Mouse (Mus musculus): ENCODE results near the gene Ndufv1.
A peak's percentile ranks its signal among the peaks of the same experiment; 100 is the strongest.

Gene Ndufv1

DNA sequence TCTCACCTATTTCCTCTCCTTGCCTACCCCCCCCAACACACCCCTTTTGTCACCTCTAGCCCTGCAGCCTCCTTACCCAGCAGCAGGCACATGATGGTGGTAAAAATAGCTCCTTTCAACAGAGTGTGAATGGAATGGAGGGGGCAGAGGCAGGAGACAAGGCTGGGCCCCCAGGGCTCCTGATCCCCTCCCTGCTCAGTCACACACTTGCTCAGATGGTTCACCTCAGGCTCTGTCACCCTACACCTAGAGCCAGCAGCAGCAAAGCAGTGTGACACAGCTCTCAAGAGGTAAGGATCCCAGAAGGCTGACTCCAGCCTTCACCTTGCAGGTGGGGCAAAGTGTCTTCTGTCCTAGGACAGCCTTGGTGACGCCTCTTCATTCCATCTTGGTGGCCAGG is 9.5 kb downstream of the Ndufv1 start, which contains the start of gene Doc2g:
TSS of gene Doc2g (plus strand) at position 202 of the 400 bp plus-strand sequence.
- no peak for DNase-seq (ENCODE audit: low spot score in 2 of 2)

DNA sequence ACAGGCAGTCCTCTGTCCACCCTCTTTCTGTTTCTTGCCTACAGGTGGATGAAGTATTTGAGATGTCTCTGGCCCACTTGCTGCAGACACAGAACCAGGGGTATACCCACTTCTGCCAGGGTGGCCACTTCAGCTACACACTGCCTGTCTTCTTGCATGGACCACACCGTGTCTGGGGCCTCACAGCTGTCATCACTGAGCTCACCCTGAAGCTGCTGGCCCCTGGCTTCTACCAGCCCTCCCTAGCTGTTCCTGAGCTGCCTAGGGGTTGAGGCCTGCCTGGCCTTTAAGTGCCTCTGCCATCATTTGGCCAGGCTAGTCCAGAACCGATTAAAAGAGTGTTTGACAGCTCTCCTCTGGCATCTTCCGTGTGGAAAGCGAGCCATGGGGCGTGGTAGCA is 10.9 kb downstream of the Ndufv1 start:
- no peak for DNase-seq (ENCODE audit: low spot score in 2 of 2)

DNA sequence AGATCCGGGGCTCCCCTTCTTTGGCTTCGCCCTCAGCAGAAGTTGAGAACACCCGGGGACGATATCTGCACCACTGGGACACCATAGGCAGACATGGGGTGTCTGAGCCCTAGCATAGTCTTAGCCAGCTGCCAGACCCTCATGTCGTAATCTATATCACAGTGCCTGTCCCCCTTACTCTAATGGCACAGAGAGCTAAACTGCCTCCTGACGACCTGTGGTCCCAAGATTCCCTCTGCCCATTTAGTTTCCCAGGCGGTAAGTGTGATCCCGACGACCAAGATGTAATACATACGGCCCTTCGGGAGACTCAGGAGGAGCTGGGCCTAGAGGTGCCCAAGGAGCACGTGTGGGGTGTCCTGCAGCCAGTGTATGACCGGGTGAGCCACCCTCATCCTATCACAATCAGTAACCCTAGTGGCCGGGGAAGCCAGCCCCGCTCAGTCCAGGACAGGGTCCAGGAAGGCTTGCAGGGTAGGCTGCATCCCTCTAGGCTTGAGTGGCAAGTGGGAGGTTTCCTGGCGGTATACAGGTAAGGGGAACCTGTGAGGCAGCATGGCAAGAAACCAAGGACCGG is 11.6 kb downstream of the Ndufv1 start:
- DNase-seq (ENCODE audit: low spot score in 2 of 2): no peak

DNA sequence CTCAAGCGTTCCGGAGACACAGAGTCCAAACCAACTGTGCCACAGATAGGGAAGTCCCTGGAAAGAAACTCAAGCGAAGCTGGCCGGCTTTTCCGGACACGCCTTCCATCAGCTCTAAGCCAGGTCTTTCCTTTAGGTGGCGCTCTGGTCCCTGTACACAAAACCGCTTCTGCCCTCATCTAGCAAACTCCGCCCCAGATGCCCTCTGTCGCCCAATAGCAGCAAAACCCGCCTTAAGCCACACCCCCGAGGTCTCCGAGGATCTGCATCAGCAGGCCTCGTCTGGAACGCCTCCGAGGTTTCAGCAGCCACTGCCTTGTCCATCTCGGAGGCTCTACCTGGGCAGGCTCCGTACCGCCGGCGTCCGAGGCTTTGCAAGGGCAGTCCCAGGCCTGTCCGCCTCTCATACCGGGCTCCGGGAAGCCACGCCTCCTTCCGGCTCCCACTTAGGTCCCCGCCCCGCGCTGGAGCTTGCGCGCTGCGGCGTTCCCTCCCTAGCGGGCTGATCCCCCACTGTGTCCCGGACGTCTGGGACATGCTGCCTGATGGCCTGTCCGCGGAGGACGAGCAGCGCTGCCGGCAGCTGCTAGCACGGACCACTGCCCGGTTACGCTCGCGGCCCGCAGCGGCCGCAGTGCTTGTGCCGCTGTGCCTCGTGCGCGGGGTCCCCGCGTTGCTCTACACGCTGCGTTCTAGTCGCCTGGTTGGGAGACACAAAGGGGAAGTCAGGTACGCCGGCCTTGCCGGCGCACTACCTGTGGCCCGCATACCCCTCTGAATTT is 12.3 kb downstream of the Ndufv1 start, which contains the start of the genes Nudt8 and Gm49405:
TSS of gene Nudt8 (plus strand) at position 462 of the 782 bp plus-strand sequence.
TSS of gene Gm49405 (plus strand) at position 508 of the 782 bp plus-strand sequence.
- peak; percentile 96 to 97 for DNase-seq (ENCODE audit: low spot score in 2 of 2)

DNA sequence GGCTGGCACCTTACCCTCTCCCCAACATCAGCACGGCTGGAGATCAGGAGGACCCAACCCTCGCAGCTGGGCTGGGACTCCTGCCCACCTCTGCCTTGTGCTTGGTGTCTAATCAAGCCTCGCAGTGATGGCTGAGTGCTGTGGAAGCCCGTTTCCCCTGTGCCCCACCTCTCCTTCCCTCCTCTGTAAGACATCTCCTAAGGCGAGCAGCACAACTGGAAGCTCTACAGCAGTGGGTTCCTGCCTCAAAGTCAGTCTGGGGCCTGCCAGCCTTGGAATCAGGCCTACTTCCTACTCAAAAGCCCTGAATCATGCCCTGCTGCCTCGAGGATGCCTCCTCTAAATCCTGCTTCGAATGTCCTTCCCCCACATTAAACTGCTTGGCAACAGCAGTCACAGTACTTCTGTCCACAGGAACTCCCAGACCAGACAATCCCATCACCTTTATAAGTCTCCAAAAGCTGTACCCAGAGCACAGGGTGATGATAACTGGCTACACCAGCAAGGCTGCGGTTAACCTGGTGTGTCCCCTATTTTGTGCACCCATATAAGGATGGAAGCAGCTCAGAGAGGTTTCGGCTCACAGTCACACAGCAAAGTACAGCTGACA is 13.4 kb downstream of the Ndufv1 start:
- no peak for DNase-seq (ENCODE audit: low spot score in 2 of 2)

DNA sequence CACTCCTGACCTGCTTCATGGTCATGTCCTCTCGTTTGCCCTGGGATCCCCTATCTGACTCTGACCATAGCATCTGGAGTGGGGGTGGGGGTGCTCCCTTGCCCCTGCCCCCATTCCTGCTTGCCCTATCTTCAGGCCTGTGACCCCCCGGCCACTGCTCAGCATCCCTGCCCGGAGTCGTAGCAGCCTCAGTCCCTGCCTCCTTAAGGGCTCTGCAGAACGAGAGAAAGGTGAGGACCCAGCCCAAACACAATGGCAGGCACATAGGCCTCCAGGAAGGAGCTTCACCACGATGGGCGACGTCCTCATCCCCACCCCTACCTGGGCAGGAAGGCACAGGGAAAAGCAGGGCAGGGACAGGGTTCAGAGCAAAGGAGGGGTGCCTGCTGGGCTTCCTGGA is 14.3 kb downstream of the Ndufv1 start:
- no peak for DNase-seq (ENCODE audit: low spot score in 2 of 2)

DNA sequence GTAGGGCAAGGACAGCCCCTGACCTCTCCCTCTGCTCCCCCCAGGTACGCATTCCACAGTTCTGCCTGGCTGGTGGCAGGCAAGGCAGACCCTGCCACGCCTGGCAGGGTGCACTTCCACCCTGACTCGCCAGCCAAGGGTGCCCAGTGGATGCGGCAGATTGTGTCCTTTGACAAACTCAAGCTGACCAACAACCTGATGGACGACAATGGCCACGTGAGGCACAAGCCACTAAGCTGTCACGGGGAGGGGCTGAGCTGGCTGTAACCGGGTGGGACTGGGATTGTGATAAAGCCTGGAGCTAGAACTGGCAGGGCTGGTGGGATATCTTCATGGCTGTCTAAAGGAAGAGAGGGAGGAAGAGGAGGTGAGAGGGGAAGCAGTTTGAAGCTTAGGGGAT is 15.4 kb downstream of the Ndufv1 start:
- DNase-seq (ENCODE audit: low spot score in 2 of 2): no peak

DNA sequence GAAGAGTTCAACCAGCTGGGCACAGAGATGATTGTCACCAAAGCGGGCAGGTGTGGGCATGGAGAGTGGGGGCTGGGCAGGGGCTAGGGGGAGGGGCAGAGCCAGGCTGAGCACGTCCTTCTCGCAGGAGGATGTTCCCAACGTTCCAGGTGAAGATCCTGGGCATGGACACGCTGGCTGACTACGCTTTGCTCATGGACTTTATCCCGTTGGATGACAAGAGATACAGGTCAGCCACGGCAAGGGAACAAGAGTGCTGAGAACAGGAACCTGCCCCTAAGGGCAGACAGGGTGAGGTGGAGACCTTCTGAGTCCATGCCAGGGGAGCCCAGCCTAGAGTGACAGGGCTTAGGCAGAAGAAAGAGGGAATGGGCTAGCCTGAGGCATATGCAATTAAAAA is 15.9 kb downstream of the Ndufv1 start:
- DNase-seq (ENCODE audit: low spot score in 2 of 2): no peak

DNA sequence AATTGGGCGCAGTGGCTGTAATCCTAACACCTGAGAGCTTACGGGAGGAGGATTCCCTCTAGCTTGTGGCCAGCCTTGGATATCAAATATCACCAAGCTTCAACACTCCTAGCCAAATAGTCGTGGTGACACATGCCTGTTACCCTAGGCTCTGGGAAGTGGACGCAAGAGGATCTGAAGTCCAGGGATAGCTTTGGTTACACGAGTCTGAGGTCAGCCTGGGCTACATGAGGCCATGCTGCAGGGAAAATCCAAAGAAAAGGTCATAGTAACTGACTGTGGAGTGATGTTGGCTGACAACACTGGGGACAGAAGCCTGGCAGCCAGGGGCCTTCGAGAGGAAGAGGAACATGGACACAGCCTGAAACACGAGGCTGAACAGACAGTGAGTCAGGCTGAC is 16.5 kb downstream of the Ndufv1 start:
- no peak for DNase-seq (ENCODE audit: low spot score in 2 of 2)

DNA sequence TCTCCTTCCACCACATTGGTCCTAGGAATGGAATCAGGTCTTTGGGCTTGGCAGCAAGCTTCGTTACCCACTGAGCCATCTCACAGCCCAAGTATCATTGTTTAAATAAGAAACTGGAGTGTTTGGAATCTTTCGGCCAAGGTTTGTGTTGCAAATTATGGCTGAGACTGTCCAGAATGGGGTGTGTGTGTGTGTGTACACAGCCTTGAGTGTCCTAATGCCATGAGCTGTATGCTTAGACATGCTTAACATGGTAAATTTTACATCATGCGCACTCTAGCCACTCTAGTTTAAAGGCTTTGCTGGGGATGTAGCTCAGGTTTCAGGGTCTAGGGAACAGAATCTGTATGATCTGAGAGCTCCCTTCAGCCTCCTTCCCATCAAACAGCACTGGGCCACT is 17.1 kb downstream of the Ndufv1 start:
- DNase-seq (ENCODE audit: low spot score in 2 of 2): no peak

DNA sequence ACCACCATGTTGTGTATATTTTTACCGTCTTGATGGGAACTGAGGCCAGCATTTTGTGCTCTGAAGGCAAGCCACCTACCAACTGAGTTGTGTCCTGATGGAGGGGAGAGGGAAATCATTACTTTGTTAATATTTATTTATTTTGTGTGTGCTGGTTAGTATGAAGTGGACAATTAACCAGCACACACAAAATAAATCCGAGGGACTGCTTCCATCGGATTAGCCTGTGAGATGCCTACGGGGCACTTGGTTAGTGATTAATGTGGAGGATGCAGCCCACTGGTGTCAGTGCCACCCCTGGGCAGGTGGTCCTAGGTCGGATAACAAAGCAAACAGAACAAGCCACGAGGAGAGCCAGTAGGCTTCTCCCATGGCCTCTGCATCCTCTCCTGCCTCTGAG is 17.7 kb downstream of the Ndufv1 start:
- DNase-seq (ENCODE audit: low spot score in 2 of 2): no peak

DNA sequence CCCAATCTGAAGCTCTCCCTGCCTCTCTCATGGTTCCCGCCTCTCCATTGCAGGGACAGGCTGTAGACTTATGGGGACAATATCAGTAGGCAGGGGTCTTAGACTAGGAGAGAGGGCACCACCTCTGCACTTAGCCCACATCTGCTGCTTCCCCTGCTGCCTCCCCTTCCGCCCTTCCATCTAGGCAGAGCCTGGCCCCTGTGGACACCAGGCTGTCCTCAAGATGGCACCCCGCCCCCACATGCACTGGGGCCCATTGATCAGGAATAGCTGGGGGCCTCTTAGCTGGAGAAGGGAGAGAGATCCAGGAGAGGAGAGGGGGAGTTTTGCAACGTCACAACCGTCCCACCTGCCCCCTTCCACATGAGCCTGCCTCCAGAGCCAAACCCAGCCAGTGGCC is 20.2 kb downstream of the Ndufv1 start, which contains the start of gene Tbx10:
TSS of gene Tbx10 (plus strand) at position 337 of the 400 bp plus-strand sequence.
- DNase-seq (ENCODE audit: low spot score in 2 of 2): no peak

DNA sequence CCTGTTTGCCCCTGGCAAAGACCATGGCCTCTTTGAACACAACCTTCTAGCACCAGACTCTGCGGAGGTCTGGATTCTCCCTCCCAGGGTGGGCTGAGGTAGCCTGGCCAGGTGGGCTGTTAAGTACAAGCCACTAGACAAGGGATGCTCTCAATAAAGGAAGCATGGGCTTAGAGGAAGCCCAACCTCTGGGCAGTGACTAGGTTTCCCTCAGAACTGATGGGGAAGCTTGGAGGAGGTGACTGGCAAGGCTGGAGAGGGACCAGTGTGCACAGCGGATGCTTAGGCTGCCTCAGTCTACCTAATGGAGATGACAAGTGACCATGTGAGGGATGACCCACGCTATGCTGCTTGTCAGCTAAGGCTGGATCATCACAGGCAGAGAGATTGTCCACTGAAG is 20.6 kb downstream of the Ndufv1 start:
- no peak for DNase-seq (ENCODE audit: low spot score in 2 of 2)

DNA sequence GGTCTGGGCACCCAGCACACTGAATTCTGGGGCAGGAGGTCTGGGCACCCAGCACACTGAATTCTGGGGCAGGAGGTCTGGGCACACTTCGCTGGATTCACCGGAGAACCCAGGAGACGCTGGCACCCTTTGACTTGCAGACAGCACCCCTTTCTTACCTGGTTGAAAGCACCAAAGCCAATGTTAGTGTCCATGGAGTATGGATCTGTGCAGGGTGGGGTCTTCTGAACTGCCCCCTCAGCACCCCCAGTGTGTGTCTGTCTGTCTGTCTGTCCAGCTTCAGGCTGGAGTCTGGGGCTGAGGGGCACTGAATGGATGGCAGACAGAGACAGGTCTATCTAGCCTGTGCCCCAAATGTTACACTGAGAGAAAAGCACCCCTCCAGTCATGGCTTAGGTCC is 21.0 kb downstream of the Ndufv1 start:
- DNase-seq (ENCODE audit: low spot score in 2 of 2): no peak

DNA sequence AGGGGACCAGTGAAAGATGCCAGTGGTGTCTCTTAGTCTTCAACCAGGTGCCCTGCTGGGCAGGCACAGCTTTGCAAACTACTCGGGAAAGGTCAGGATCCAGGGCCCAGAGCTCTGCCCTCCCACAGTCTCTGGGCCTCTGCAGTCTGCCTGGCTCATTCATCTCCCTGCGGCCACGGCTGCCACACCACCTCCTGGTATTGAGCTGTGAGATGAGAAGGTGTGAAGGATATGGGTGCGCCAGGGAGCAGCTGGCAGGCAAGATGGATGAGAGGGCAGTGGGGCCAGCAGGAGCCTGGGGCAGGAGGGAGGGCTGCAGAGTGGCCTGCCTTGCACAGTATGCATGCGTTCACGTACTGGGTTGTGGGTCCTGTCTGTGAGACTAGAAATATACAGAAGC is 21.8 kb downstream of the Ndufv1 start:
- no peak for DNase-seq (ENCODE audit: low spot score in 2 of 2)

DNA sequence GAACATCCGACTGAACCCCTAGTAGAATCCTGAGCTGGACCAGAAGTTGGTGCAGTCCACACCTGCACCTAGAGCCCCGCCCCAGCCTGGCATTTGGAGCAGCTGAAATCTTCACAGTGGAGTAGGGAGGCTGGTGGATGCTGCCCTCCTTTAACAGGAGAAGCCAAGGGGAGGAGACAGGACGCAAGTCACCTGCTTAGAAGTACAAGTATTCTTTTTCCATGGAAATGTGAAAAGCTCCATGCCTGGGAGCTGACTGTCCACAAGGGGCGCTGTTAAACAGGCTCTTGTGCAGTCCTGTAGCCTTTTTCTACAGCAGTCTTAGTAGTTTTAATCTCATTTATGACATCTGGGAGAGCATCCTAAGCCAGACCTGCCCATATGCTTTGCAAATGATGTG is 23.9 kb downstream of the Ndufv1 start:
- DNase-seq (ENCODE audit: low spot score in 2 of 2): no peak

DNA sequence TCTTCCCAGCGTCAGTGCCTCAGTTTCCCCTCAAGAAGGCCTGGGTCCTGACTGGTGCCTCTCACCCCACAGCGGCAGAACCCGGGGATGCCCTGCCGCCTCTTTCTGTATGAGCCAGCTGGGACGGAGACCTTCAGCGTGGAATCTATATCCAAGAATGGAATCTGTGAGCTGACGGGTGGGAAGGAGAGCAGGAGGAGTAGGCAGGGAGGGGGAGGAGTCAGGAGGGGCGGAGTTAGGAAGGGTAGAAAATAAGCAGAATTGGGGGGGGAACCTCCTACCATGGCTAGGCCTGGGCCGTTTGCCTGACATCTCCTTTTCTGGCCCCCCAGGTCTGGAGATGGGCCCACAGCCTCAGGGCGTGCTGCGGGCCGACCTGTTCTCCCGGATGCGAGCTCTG is 24.5 kb downstream of the Ndufv1 start:
- DNase-seq (ENCODE audit: low spot score in 2 of 2): no peak

DNA sequence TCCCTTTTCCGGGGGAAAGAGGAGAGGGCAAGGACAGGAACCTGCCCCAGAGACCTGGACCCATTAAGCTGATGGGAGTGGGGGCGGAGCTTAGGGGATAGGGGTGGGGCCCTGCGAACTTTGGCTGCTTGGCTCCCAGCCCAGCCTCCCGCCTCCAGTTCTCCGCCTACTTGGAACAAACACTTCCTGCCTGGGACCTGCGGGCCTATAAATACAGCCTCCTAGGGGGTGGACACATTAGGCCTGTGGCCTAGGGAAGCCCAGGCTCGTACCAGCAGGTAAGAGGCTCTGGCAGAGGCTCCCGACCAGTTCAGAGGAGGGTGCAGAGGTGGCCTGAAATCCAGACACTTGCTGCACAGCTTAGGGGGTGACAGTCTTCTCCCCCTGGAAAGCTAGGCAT is 26.3 kb downstream of the Ndufv1 start, which contains the start of gene Acy3:
TSS of gene Acy3 (plus strand) at position 237 of the 400 bp plus-strand sequence.
- peak in 1 of 2 experiments; percentile 66 for DNase-seq (ENCODE audit: low spot score in 2 of 2)

DNA sequence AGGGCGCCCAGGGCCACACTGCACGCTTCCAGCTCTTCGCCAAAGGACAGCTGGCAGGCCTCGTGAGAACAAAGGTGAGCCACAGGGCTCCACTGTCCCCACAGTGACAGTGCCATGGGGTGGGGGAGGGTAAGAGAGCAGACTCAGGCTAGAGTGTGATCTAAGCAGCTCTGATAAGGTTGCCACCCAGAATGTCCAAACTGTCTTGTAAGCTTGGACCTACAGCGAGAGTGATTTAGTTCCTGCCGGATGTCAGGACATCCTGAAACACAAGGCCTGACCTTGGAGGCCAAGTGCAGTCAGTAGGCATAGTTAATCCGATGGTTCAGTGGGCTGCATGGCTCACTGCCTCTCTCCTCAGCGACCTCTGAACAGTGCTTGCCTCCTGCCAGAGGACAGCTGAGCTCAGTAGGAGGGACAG is 27.3 kb downstream of the Ndufv1 start:
- no peak for DNase-seq (ENCODE audit: low spot score in 2 of 2)

DNA sequence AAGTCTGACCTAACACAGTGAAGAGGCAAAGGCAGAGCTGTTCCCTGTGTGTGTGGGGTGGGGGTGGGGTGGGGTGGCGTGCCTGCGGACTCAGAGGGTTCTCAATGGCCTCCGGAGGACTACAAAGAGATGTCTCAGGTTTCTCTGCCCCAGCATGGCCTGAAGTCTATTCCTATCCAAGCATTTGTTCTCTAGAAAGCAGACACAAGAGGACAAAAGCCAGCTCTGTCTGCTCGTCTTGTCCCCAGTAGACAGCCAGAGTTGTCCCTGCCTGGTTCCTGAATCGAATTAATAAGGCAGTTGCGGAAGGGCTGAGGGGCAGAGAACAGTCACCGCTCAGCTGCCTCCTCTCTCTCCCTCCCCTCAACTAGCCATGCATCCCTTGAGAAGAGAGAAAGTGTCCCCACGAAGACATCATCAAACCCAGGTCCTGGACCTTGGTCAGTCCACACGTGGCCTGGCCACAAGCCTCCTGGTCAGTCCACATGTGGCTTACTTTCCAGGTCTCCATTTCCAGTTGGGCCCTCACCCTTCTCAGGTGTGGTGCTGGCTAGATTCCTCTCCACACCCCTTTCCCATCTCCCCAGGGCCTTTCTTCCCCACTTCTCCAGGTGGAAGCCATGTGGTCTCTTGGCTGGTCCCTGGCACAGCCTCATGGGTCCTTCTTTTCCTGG is 28.9 kb downstream of the Ndufv1 start:
- no peak for DNase-seq (ENCODE audit: low spot score in 2 of 2)

DNA sequence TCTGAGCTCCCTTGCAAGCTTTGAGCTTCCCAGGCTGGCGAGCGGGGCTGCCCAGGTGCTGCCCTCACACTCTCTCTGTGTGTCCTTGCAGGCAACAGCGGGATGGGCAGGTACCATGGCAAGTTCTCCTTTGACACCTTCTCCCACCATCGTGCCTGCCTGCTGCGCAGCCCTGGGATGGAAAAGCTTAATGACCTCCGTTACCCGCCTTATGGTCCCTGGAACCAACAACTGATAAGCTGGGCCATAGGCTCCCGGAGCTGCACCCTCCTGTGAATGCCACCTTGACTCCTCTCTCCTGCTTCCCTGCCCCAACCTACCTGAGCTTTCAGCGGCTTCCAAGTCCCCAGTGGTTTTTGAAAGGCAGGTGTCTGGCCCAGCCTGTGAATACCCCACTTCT is 31.7 kb downstream of the Ndufv1 start:
- no peak for DNase-seq (ENCODE audit: low spot score in 2 of 2)

DNA sequence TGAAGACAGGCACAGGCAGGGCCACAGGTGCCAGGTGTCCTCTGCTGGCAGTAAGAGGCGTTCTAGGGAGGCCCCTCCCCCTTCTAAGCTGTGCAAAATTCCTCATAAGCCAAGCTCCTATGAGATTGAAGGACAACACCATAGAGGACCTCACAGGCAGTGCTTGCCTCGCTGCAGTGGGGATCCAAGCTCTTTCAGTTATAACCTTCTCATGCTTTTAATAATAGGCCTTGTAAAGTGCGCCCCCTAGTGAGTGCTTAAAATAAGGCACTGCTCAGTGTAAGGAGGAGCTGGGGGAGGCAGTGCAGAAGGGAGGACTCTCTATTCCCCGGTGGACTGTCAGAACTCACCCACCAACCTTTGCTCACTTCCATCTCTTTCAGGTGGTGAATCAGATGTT is 32.3 kb downstream of the Ndufv1 start:
- peak; percentile 70 to 84 for DNase-seq (ENCODE audit: low spot score in 2 of 2)

All from spleen, postnatal 10 days (tissue).